ENCODE assay signal across 8 mouse cellular contexts in genomic region chr9:55208458-55208789, GRCm38 (mm10). TPM values are rescaled to one million over a fixed set of nuclear protein-coding genes. Genes with fewer than 3 reads are reported as not detected.
DNase-seq lines count a peak whose midpoint lies in the region; ATAC-seq and TF ChIP-seq lines count a peak whose summit lies in the region.

No protein-coding gene starts in this region.

- WGBS in kidney, embryonic 14.5 days = 2% methylated on average over 2 of the region's 2 CpGs
- WGBS in hindbrain, embryonic 14.5 days = 0% methylated on average over 2 of the region's 2 CpGs
- WGBS in midbrain, embryonic 12.5 days = 0% methylated on average over 2 of the region's 2 CpGs

- ATAC-seq in kidney, embryonic 14.5 days (ENCODE audit: low FRiP score, low TSS enrichment) = peak; percentile 29; the same call in 1 of the 2 replicates
- ATAC-seq in hindbrain, embryonic 14.5 days (ENCODE audit: low FRiP score) = peak; percentile 49; the same call in 1 of the 2 replicates
- peak; percentile 28; the same call in 1 of the 2 replicates for ATAC-seq in midbrain, embryonic 12.5 days (ENCODE audit: low FRiP score, low read depth)

- H3K27ac ChIP-seq in kidney, embryonic 14.5 days (ENCODE audit: low read depth, low read length) = peak overlapping the region; percentile 80
- peak overlapping the region; percentile 47 for H3K27ac ChIP-seq in bone marrow macrophage, adult 2 months (ENCODE audit: insufficient read depth, low read depth, low read length)
- H3K27ac ChIP-seq in hindbrain, embryonic 14.5 days = peak overlapping the region; percentile 79
- H3K27ac ChIP-seq in midbrain, embryonic 12.5 days (replicated peaks) = peak overlapping the region; percentile 90

- TF ChIP-seq POLR2A in bone marrow macrophage, adult 2 months (IDR thresholded peaks at IDR 0.05; ENCODE audit: borderline replicate concordance, low read depth, low read length) = no peak

- TF ChIP-seq CTCF in bone marrow macrophage, adult 2 months (IDR thresholded peaks at IDR 0.05; ENCODE audit: low read depth, low read length) = no peak

- peaks cover 17% of the 10 kb centered on the region for H3K4me1 ChIP-seq in kidney, embryonic 14.5 days (ENCODE audit: control insufficient read depth, insufficient read depth, low read length)
- H3K4me1 ChIP-seq in bone marrow macrophage, adult 2 months (ENCODE audit: control insufficient read depth, insufficient read depth, low read length) = peaks cover 15% of the 10 kb centered on the region
- H3K4me1 ChIP-seq in hindbrain, embryonic 14.5 days (replicated peaks; ENCODE audit: control insufficient read depth, insufficient read depth, low read length) = peaks cover 20% of the 10 kb centered on the region
- peaks cover 26% of the 10 kb centered on the region for H3K4me1 ChIP-seq in midbrain, embryonic 12.5 days

- DNase-seq in kidney, adult 18-20 months = no peak
- DNase-seq in hindbrain, embryonic 14.5 days (ENCODE audit: low spot score) = no peak
- DNase-seq in frontal cortex, postnatal 14 days (ENCODE audit: low spot score in 2 of 2) = no peak
- no peak for DNase-seq in kidney, adult 8-10 months
- no peak for DNase-seq in thymus, postnatal 4 days

- peak overlapping the region; percentile 77 for H3K4me3 ChIP-seq in kidney, embryonic 14.5 days (ENCODE audit: low read length)
- peak overlapping the region; percentile 89 for H3K4me3 ChIP-seq in bone marrow macrophage, adult 2 months (ENCODE audit: insufficient read depth, low read length)
- H3K4me3 ChIP-seq in hindbrain, embryonic 14.5 days (replicated peaks; ENCODE audit: low read length) = peak overlapping the region; percentile 70
- H3K4me3 ChIP-seq in midbrain, embryonic 12.5 days = peak overlapping the region; percentile 85

- no peaks in the 10 kb centered on the region for H3K9me3 ChIP-seq in kidney, embryonic 14.5 days (ENCODE audit: control insufficient read depth, low read length)
- no peaks in the 10 kb centered on the region for H3K9me3 ChIP-seq in hindbrain, embryonic 14.5 days (ENCODE audit: control insufficient read depth, low read length)
- no peaks in the 10 kb centered on the region for H3K9me3 ChIP-seq in midbrain, embryonic 12.5 days

- H3K27me3 ChIP-seq in kidney, embryonic 14.5 days (ENCODE audit: control insufficient read depth, insufficient read depth, low read length) = no peaks in the 10 kb centered on the region
- H3K27me3 ChIP-seq in hindbrain, embryonic 14.5 days (ENCODE audit: control insufficient read depth, insufficient read depth, low read length) = no peaks in the 10 kb centered on the region
- no peaks in the 10 kb centered on the region for H3K27me3 ChIP-seq in midbrain, embryonic 12.5 days

- peak overlapping the region; percentile 44 for H3K4me2 ChIP-seq in kidney, embryonic 14.5 days (replicated peaks; ENCODE audit: low read depth, low read length)
- peak overlapping the region; percentile 60 for H3K4me2 ChIP-seq in hindbrain, embryonic 14.5 days (replicated peaks)
- H3K4me2 ChIP-seq in midbrain, embryonic 12.5 days (replicated peaks) = peak overlapping the region; percentile 89

- no peaks in the 10 kb centered on the region; the same call in 1 of the 2 replicates for H3K36me3 ChIP-seq in kidney, embryonic 14.5 days (ENCODE audit: control insufficient read depth, insufficient read depth, low read length)
- peaks cover 17% of the 10 kb centered on the region for H3K36me3 ChIP-seq in hindbrain, embryonic 14.5 days (replicated peaks; ENCODE audit: control insufficient read depth, insufficient read depth)
- H3K36me3 ChIP-seq in midbrain, embryonic 12.5 days = peaks cover 9% of the 10 kb centered on the region; the same call in 1 of the 2 replicates

- H3K9ac ChIP-seq in kidney, embryonic 14.5 days (ENCODE audit: low read depth, low read length) = peak overlapping the region; percentile 81
- H3K9ac ChIP-seq in hindbrain, embryonic 14.5 days = peak overlapping the region; percentile 80
- peak overlapping the region; percentile 83 for H3K9ac ChIP-seq in midbrain, embryonic 12.5 days (replicated peaks)

RNA-seq across cellular contexts. Expression of gene Fbxo22, which starts 0.3 kb away (rescaled TPM):
- 57.5 and 75.3 TPM in 2 replicates for polyA plus RNA-seq in kidney, embryonic 14.5 days (2014; fragmentation: Nextera tagmentation; extraction: Ambion mirVana)
- 27.9 and 29.4 TPM in 2 replicates for polyA plus RNA-seq in bone marrow macrophage, adult 2 months (2012; ENCODE audit: insufficient read depth, insufficient read length, missing spikeins)
- polyA plus RNA-seq in hindbrain, embryonic 14.5 days (2014; fragmentation: Nextera tagmentation; extraction: Ambion mirVana) = 79.1 and 85.8 TPM in 2 replicates
- 82.5 and 90.2 TPM in 2 replicates for polyA plus RNA-seq in midbrain, embryonic 12.5 days (2016; fragmentation: Nextera tagmentation; extraction: Ambion mirVana)

RNA-seq across cellular contexts. Expression of gene Ube2q2, which starts 59.8 kb away (rescaled TPM):
- polyA plus RNA-seq in kidney, embryonic 14.5 days (2014; fragmentation: Nextera tagmentation; extraction: Ambion mirVana) = 37.6 and 40.8 TPM in 2 replicates
- 54.6 and 56.9 TPM in 2 replicates for polyA plus RNA-seq in bone marrow macrophage, adult 2 months (2012; ENCODE audit: insufficient read depth, insufficient read length, missing spikeins)
- polyA plus RNA-seq in hindbrain, embryonic 14.5 days (2014; fragmentation: Nextera tagmentation; extraction: Ambion mirVana) = 49.8 and 52.2 TPM in 2 replicates
- polyA plus RNA-seq in midbrain, embryonic 12.5 days (2016; fragmentation: Nextera tagmentation; extraction: Ambion mirVana) = 47.0 and 48.6 TPM in 2 replicates
